Mouse (Mus musculus) forebrain, embryonic 12.5 days (tissue): ENCODE data around the gene Dclre1b. TPM values are rescaled to one million over a fixed set of nuclear protein-coding genes. Genes with fewer than 3 reads are reported as not detected.

Experiments used
- ATAC-seq: fragments of 200-750 bp; cut with Nextera tagmentation; 2 replicates; pipeline ENCODE4 v1.8.0; 2017; ENCODE audit warnings: moderate TSS enrichment; ENCODE audit not compliant: low FRiP score
- H3K27ac ChIP-seq: fragments of 300-500 bp; sonication (generic); 2 replicates; pipeline ENCODE4 v1.5.1; 2016; ENCODE audit warnings: mild to moderate bottlenecking
- H3K27me3 ChIP-seq: fragments of 300-500 bp; sonication (generic); 2 replicates; pipeline ENCODE4 v1.6.1; 2016; ENCODE audit warnings: mild to moderate bottlenecking
- H3K36me3 ChIP-seq: fragments of 300-500 bp; sonication (generic); replicated peaks from 2 replicates; pipeline ENCODE4 v1.6.1; 2016; ENCODE audit warnings: mild to moderate bottlenecking
- H3K4me1 ChIP-seq: fragments of 300-500 bp; sonication (generic); 2 replicates; pipeline ENCODE4 v1.6.1; 2016
- H3K4me2 ChIP-seq: fragments of 300-500 bp; sonication (generic); 2 replicates; pipeline ENCODE4 v1.6.1; 2016; ENCODE audit warnings: mild to moderate bottlenecking, moderate library complexity
- H3K4me3 ChIP-seq: fragments of 300-500 bp; sonication (generic); replicated peaks from 2 replicates; pipeline ENCODE4 v1.5.1; 2016; ENCODE audit warnings: mild to moderate bottlenecking
- H3K9ac ChIP-seq: fragments of 300-500 bp; sonication (generic); 2 replicates; pipeline ENCODE4 v1.6.1; 2016; ENCODE audit warnings: mild to moderate bottlenecking
- H3K9me3 ChIP-seq: fragments of 300-500 bp; sonication (generic); 2 replicates; pipeline ENCODE4 v1.6.1; 2016
- WGBS: fragments of 180-500 bp; shearing (Covaris S2); methylation state at CpG from one replicate; pipeline ENCODE4 v1.1.7; 2016; 5-methylcytosine and 5-hydroxymethylcytosine counted together
- polyA plus RNA-seq: library from polyadenylated mRNA; unstranded; fragments of >200 nt; fragmentation: Nextera tagmentation; extraction: Ambion mirVana; gene quantifications from 2 replicates; pipeline ENCODE4 v1.2.1, GENCODE M21; 2016

Gene Dclre1b
- polyA plus RNA-seq, 1 experiment from 2014 or later: 32.4 TPM

DNA sequence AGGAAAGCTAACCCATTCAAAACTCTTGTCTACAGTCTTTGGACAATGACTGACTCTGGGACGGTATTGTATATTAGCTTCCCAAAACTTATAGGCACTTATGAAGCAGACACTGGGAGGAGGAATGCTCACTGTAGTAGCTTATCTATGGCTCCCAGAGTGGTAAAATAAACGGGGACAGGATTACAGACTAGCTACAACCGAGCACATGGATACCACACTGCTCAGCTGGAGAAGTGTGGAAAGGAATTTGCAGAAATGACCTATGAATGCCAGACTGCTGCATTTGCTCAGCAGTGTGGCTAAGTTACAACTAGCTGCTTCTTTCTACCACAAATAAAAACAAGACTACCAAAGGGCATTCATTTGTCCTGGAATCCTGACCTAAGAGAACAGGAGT, 53.9 kb downstream of the Dclre1b start:
- 84% methylated on average over 3 of the region's 3 CpGs for WGBS
- Histone ChIP-seq H3K36me3 (peaks cover 69% of the 10 kb centered on the region), H3K27me3 (no peaks in the 10 kb centered on the region), H3K4me2 (no peak overlapping the region), H3K9me3 (no peaks in the 10 kb centered on the region), H3K27ac (no peak overlapping the region), H3K9ac (no peak overlapping the region), H3K4me1 (no peaks in the 10 kb centered on the region), H3K4me3 (no peak overlapping the region)
- ATAC-seq: no peak

DNA sequence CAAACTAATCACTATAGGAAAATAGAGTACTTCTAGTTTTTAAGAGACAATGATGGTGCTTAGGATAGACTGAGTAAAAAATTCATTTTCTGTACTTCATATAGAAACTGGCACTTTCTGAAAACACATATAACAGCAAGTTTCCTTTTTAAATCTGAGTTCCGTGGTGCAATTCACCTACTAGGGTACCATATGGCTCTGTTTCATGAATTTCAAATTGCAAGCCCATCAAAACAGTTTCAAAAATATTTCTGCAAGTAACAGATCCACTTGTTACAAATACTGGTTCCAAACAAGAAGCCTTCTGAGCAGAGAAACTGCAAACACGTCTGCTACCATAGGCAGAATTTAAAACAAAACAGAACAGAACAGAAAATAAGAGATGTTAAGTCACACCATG, 57.7 kb downstream of the Dclre1b start:
- H3K4me1 ChIP-seq: no peaks in the 10 kb centered on the region
- peaks cover 72% of the 10 kb centered on the region for H3K36me3 ChIP-seq
- no peaks in the 10 kb centered on the region for H3K9me3 ChIP-seq
- ATAC-seq: no peak
- no peak overlapping the region for H3K4me2 ChIP-seq
- no peak overlapping the region for H3K9ac ChIP-seq
- H3K27ac ChIP-seq: no peak overlapping the region
- H3K4me3 ChIP-seq: no peak overlapping the region
- 81% methylated on average over 2 of the region's 2 CpGs for WGBS
- H3K27me3 ChIP-seq: no peaks in the 10 kb centered on the region

Other genes with a start within 250 kb of the Dclre1b start
- 4.8 and 5.1 TPM in 2 replicates for gene Syt6, start 234.2 kb downstream of the Dclre1b start, polyA plus RNA-seq
- gene Atg4a-ps, start 163.4 kb downstream of the Dclre1b start, polyA plus RNA-seq: 0.17 TPM in 1 of 2 replicates, not detected in the other
- 5.3 and 7.2 TPM in 2 replicates for gene Olfml3, start 71.4 kb downstream of the Dclre1b start, polyA plus RNA-seq
- not detected in 2 replicates for gene Gm10964, start 70.1 kb downstream of the Dclre1b start, polyA plus RNA-seq
- 18.2 and 18.5 TPM in 2 replicates for gene Hipk1, start 17.9 kb downstream of the Dclre1b start, polyA plus RNA-seq
- 23.7 and 23.9 TPM in 2 replicates for gene Ap4b1, start 76 bp upstream of the Dclre1b start, polyA plus RNA-seq
- gene Gm43064, start 129 bp upstream of the Dclre1b start, polyA plus RNA-seq: 0.10 TPM in 1 of 2 replicates, not detected in the other
- gene Bcl2l15, start 23.2 kb upstream of the Dclre1b start, polyA plus RNA-seq: 0.28 and 0.42 TPM in 2 replicates
- 0.29 and 0.31 TPM in 2 replicates for gene Ptpn22, start 50.4 kb upstream of the Dclre1b start, polyA plus RNA-seq
- gene Rsbn1, start 104.7 kb upstream of the Dclre1b start, polyA plus RNA-seq: 23.2 and 25.2 TPM in 2 replicates
- 49.9 and 52.9 TPM in 2 replicates for gene Phtf1, start 158.7 kb upstream of the Dclre1b start, polyA plus RNA-seq